Mouse (Mus musculus): ENCODE measurements at regions not wholly inside any gene's neighbourhood (a gene's known extent, or its start where the extent isn't known, plus 50 kb on each side); places are given as distances from the start of the nearest gene placed in this dataset.

DNA sequence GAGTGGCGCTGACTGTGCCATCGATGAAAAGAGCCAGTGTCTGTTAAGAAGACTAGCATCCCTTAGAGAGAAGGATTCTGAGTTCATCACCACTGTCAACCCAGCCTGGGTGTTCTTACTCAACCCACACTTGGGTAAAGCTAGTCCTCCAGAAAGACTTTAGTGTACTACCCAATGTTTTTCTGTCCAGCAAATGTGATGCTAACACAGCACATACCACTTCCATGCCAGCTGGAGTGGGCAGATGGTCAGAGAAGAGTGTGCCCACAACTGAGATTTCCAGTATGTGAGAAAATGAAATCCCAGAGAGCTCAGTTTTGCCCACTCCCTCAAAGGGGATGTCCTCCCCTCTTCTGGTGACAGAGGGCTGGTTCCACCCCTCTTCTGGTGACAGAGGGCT lies 295.3 kb upstream of the Irx1 start:
- 83% methylated on average over 2 of the region's 2 CpGs for WGBS
- no peak overlapping the region for H3K4me3 ChIP-seq (replicated peaks; ENCODE audit: extremely low read depth, low read depth, low read length)
- no peak for TF ChIP-seq POLR2A (IDR thresholded peaks at IDR 0.05; ENCODE audit: borderline replicate concordance, extremely low read depth, low read depth, low read length)
- TF ChIP-seq CTCF (IDR thresholded peaks at IDR 0.05; ENCODE audit: insufficient read depth, low read length) = no peak

DNA sequence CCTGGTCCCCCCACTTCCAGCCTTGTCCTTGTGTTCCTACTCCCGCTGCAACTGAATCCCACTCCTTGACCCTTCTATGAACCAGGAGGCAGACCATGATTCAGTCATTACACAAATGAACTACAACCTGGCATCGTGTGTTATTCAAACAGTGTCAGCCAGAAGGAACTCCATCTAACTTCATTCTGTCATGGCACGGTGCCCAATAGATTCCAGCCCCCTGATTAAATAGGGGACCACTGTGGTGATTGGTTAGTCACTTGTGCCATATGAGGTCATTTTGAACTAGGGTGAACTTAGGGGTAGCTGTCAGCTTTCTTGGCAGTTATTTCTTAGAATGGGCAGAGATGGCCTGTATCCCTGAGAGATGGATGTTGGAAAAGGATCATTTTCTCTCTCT lies 300.9 kb upstream of the Irx1 start:
- TF ChIP-seq POLR2A (IDR thresholded peaks at IDR 0.05; ENCODE audit: borderline replicate concordance, extremely low read depth, low read depth, low read length) = no peak
- no peak for TF ChIP-seq CTCF (IDR thresholded peaks at IDR 0.05; ENCODE audit: insufficient read depth, low read length)
- no peak for DNase-seq
- 51% methylated on average over 3 of the region's 3 CpGs for WGBS
- H3K4me1 ChIP-seq (ENCODE audit: control insufficient read depth, insufficient read depth, low read length) = no peaks in the 10 kb centered on the region
- no peak overlapping the region for H3K4me3 ChIP-seq (replicated peaks; ENCODE audit: extremely low read depth, low read depth, low read length)

More for the DNA sequence above, 295.3 kb upstream of the Irx1 start:
- DNase-seq = no peak
- H3K4me1 ChIP-seq (ENCODE audit: control insufficient read depth, insufficient read depth, low read length) = no peaks in the 10 kb centered on the region

- TF ChIP-seq POLR2A (IDR thresholded peaks at IDR 0.05; ENCODE audit: borderline replicate concordance, extremely low read depth, low read depth, low read length) (no peak), CTCF (IDR thresholded peaks at IDR 0.05; ENCODE audit: insufficient read depth, low read length) (no peak)
- no peak for DNase-seq
Measured at GRCm38 (mm10) chr13:72265116-72265515, 301.6 kb upstream of the Irx1 start.

GRCm38 (mm10) chr13:72265650-72266049 lies 302.1 kb upstream of the Irx1 start:
- TF ChIP-seq CTCF (IDR thresholded peaks at IDR 0.05; ENCODE audit: insufficient read depth, low read length) = no peak
- TF ChIP-seq POLR2A (IDR thresholded peaks at IDR 0.05; ENCODE audit: borderline replicate concordance, extremely low read depth, low read depth, low read length) = no peak
- WGBS = 85% methylated on average over 11 of the region's 11 CpGs

More at GRCm38 (mm10) chr13:72265116-72265515, 301.6 kb upstream of the Irx1 start:
- 86% methylated on average over 7 of the region's 7 CpGs for WGBS
- Histone ChIP-seq H3K4me3 (replicated peaks; ENCODE audit: extremely low read depth, low read depth, low read length) (no peak overlapping the region), H3K4me1 (ENCODE audit: control insufficient read depth, insufficient read depth, low read length) (no peaks in the 10 kb centered on the region)

DNA sequence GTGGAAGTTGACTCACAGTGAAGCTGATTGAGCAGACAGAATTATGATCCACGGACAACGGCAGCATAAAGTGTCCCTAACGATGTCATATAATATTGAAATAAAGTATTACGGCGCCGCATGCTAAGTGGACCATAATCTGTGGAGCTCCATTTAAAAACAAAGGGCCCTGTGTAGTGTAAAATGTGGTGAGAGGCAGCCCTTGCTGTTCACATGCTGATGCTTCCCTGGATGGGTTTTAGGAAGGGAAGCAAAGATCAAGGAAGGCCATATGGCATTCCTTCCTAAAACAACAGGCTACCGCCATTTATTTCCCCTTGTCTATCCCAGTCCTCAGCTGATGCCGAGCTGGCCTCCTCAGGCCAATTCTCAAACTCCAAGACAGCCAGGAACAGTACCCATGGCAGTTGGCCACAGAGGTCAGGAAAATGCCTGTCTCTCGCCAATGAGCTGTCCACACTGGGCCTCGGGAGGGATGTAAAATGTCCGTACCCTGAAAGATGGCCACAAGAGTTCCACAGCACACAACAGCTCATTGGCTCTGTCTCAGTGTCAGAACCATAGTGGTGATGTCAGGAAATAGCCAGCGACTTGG lies 302.7 kb upstream of the Irx1 start:
- no peak for DNase-seq
- WGBS = 82% methylated on average over 12 of the region's 12 CpGs
- H3K4me1 ChIP-seq (ENCODE audit: control insufficient read depth, insufficient read depth, low read length) = no peaks in the 10 kb centered on the region
- TF ChIP-seq POLR2A (IDR thresholded peaks at IDR 0.05; ENCODE audit: borderline replicate concordance, extremely low read depth, low read depth, low read length) (no peak), CTCF (IDR thresholded peaks at IDR 0.05; ENCODE audit: insufficient read depth, low read length) (no peak)
- H3K4me3 ChIP-seq (replicated peaks; ENCODE audit: extremely low read depth, low read depth, low read length) = no peak overlapping the region

More at GRCm38 (mm10) chr13:72265650-72266049, 302.1 kb upstream of the Irx1 start:
- Histone ChIP-seq H3K4me3 (replicated peaks; ENCODE audit: extremely low read depth, low read depth, low read length) (no peak overlapping the region), H3K4me1 (ENCODE audit: control insufficient read depth, insufficient read depth, low read length) (no peaks in the 10 kb centered on the region)
- no peak for DNase-seq

DNA sequence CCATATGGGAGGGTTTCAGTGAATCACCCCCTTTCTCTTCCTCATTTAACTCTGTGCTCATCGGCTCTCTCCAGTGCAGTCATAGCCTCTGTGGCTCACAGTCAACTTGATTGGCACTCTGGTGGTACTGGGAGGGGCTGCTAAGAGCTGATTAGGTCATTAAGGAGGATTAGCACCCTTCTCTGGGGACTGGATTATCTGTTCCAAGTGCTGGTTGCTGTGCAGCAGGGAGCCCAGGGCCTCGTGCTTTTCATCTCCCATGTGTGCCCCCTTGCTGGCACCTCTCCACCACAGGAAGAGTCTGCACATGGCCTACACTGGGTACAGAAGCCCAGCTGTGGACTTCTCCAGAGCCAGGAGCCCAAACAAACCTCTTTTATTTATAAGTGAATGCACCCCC lies 316.8 kb upstream of the Irx1 start:
- no peak for DNase-seq
- Histone ChIP-seq H3K4me3 (replicated peaks; ENCODE audit: extremely low read depth, low read depth, low read length) (no peak overlapping the region), H3K4me1 (ENCODE audit: control insufficient read depth, insufficient read depth, low read length) (no peaks in the 10 kb centered on the region)
- no peak for TF ChIP-seq CTCF (IDR thresholded peaks at IDR 0.05; ENCODE audit: insufficient read depth, low read length)
- TF ChIP-seq POLR2A (IDR thresholded peaks at IDR 0.05; ENCODE audit: borderline replicate concordance, extremely low read depth, low read depth, low read length) = no peak
- WGBS = 43% methylated on average over 2 of the region's 2 CpGs

DNA sequence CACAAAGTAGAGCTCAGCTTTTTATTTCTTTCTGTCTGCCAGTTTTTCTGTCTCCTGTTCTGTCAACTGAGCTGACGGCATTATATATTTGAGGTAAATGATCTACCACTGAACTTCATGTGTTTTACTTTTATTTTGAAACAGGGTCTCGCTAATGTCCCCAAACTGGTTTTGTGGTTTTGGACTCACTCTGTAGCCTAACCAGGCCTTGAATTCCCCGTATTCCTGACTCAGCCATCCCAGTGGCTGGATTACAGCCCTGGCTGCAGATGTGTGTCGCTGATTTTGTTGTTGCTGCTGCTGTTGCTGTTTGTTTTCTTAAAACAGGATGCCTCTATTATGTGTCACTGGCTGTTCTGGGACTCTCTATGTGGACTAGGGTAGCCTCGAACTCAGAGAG lies 317.3 kb upstream of the Irx1 start:
- TF ChIP-seq CTCF (IDR thresholded peaks at IDR 0.05; ENCODE audit: insufficient read depth, low read length) (no peak), POLR2A (IDR thresholded peaks at IDR 0.05; ENCODE audit: borderline replicate concordance, extremely low read depth, low read depth, low read length) (no peak)
- H3K4me3 ChIP-seq (replicated peaks; ENCODE audit: extremely low read depth, low read depth, low read length) = no peak overlapping the region
- WGBS = 80% methylated on average over 5 of the region's 5 CpGs
- no peak for DNase-seq
- no peaks in the 10 kb centered on the region for H3K4me1 ChIP-seq (ENCODE audit: control insufficient read depth, insufficient read depth, low read length)

DNA sequence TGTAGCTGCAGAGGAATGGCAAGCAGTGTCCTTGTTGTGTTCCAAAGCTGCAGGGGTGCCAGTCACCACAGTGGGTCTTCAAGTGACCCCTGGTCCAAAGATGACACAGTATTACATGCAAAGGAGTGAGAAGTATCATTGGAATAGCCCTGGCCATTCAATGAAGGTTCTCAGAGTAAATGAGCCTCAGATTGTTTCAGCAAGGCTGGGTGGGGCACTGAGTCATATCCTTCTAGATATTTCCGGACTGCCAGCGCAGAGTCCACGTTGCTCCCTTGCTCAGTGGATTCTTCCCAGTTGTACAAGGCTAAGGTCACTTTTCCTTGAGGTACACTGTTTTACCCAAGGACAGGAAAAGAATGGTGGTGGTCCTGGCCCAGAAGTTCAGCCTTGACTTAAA lies 319.2 kb upstream of the Irx1 start:
- TF ChIP-seq CTCF (IDR thresholded peaks at IDR 0.05; ENCODE audit: insufficient read depth, low read length) (no peak), POLR2A (IDR thresholded peaks at IDR 0.05; ENCODE audit: borderline replicate concordance, extremely low read depth, low read depth, low read length) (no peak)
- Histone ChIP-seq H3K4me3 (replicated peaks; ENCODE audit: extremely low read depth, low read depth, low read length) (no peak overlapping the region), H3K4me1 (ENCODE audit: control insufficient read depth, insufficient read depth, low read length) (no peaks in the 10 kb centered on the region)
- DNase-seq = no peak
- 79% methylated on average over 3 of the region's 3 CpGs for WGBS

DNA sequence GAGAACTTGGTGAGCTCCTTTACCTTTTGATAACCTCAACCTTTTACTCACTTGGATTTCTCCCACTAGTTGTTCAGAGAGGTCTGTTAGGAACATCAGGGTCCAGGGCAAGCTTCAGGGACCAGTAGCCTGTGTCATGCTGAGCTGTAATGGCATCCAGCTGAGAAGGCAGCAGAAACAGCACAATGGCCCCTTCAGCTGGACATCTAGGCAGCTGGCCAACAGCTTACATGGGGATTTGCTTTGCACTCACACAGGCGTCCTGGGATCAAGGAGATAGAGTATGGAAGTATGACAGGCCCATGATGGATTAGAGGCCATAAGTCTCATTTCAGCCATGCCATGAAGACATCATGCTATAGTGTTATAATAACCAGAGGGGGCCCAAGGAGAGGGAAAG lies 320.2 kb upstream of the Irx1 start:
- TF ChIP-seq POLR2A (IDR thresholded peaks at IDR 0.05; ENCODE audit: borderline replicate concordance, extremely low read depth, low read depth, low read length) (no peak), CTCF (IDR thresholded peaks at IDR 0.05; ENCODE audit: insufficient read depth, low read length) (no peak)
- no peaks in the 10 kb centered on the region for H3K4me1 ChIP-seq (ENCODE audit: control insufficient read depth, insufficient read depth, low read length)
- H3K4me3 ChIP-seq (replicated peaks; ENCODE audit: extremely low read depth, low read depth, low read length) = no peak overlapping the region
- DNase-seq = no peak
- 39% methylated on average over 1 of the region's 1 CpGs for WGBS

DNA sequence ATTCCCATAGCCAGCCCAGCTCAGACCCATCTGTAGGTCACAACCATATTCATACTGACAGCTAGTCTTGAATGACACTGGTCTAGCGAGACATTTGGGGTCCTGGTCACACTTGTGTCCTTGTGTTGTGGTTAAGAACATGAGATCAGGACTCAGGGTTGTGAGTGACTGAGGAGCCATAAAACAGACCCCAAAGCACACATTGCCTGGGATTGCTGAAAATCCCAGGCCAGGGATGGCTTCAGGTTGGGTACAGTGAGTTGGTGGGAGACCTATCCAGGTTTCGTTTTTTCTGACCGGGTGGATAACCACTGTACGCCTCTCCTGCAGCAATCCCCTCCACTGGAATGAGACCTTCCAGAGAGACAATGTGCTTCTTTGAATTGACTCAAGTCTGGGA lies 322.8 kb upstream of the Irx1 start:
- Histone ChIP-seq H3K4me3 (replicated peaks; ENCODE audit: extremely low read depth, low read depth, low read length) (no peak overlapping the region), H3K4me1 (ENCODE audit: control insufficient read depth, insufficient read depth, low read length) (no peaks in the 10 kb centered on the region)
- DNase-seq = no peak
- TF ChIP-seq POLR2A (IDR thresholded peaks at IDR 0.05; ENCODE audit: borderline replicate concordance, extremely low read depth, low read depth, low read length) = no peak
- TF ChIP-seq CTCF (IDR thresholded peaks at IDR 0.05; ENCODE audit: insufficient read depth, low read length) = no peak
- 92% methylated on average over 4 of the region's 4 CpGs for WGBS
